Mouse (Mus musculus) cerebellum, adult 18-20 months (tissue): ENCODE results near the gene Tardbp.

Experiments used
- DNase-seq, 2 experiments: peaks; one replicate each; pipeline ENCODE4 v3.0.0; 2021

Gene Tardbp

DNA sequence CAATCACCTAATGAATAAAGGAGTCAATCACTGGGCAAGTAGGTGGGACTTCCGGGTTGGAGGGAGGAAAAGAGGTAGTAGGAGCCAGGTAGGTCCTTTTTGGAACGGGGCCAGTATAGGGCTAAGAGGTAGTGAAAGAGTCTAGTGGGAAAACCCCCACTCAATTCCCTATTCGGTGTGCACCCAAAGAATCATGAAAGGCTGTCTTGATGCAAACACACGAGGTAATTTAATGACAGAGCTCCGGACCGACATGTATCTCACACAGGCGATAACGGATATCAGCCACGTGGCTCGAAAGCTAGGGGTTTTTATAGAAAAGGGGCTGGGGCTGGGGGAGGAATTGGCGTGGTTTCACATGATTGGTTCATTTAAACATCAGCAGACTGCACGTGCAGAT, 28.0 kb downstream of the Tardbp start:
- DNase-seq, result no peak

DNA sequence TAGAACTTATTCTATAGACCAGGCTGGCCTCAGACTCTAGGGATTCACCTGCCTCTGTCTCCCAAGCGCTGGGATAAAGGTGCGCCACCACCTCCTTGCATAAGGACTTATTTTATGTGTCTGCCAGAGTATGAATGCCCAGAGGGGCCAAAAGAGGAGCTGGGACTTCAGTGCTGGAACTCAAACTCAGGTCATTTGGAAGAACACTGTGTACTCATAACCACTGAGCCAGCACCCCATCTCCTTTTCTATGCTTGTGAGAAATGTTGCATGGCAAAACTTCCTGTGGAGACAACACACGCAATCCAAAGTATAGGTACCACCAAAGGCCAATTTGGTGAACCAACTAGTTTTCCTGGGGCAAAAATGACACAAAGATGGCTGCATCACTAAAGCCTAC, 30.1 kb downstream of the Tardbp start:
- DNase-seq, result no peak

DNA sequence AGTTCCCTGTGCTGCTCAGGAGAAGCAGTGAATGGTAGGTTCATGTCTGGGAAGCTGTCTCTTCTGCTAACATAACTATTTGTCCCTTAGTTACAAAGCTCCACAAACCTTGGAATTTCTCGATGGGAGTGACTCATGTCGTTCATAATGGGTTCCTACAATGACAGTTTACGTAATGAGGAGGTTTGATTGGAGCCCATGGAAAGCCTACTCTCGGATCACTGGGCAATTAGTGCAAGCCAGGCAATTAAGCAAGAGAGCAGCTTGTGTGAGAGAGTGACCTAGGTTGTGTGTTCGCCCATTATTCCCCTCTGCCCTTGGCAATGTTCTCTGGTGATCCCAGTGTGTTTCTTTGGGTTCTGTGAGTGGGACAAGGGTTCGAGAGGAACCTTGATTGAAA, 30.9 kb downstream of the Tardbp start:
- DNase-seq, result no peak

DNA sequence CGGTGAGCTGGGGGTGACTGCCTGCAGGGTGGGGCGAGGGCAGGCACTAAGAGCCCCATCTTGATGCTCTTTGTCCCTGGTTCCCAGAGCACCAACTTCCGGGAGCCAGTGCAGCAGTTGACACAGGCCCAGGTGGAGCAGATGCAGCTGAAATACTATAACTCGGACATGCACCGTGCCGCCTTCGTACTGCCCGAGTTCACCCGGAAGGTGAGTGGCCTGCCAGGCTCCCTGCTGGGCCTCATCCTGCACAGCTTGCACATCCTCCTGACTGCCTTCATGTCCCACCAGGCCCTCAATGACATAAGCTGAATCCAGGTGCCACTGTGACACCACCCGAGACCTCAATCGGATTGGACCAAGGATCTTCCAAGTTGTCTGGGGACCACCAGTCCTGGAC, 32.8 kb downstream of the Tardbp start:
- peak; percentile 33 to 47 for DNase-seq

DNA sequence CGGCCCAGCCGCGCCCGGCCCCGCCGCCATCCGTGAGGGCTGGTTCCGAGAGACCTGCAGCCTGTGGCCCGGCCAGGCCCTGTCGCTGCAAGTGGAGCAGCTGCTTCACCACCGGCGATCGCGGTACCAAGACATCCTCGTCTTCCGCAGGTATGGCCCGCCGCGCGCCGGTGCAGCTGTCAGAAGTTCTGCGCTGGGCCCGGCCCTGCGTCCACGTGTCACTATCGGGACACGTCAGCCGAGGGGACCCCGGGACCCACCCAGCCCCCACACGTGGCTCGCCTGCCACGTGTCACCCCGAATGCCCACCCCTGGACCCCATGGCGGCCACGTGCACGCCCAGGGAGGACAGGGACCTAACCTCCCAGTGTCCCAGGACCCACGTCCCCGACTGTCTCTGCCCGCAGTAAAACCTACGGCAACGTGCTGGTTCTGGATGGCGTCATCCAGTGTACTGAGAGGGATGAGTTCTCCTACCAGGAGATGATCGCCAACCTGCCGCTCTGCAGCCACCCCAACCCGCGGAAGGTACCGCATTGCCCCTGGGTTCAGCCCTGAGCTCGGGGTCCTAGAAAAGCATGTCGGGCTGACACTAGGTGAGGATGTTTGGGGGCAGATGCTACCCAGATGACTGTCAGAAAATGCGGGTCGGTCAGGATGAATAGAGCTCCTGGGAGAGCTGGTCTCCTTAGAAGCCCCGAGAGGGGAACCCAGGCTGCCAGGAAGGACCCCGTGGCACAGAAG, 35.0 kb downstream of the Tardbp start:
- DNase-seq, result peak in 1 of 2 experiments; percentile 37

DNA sequence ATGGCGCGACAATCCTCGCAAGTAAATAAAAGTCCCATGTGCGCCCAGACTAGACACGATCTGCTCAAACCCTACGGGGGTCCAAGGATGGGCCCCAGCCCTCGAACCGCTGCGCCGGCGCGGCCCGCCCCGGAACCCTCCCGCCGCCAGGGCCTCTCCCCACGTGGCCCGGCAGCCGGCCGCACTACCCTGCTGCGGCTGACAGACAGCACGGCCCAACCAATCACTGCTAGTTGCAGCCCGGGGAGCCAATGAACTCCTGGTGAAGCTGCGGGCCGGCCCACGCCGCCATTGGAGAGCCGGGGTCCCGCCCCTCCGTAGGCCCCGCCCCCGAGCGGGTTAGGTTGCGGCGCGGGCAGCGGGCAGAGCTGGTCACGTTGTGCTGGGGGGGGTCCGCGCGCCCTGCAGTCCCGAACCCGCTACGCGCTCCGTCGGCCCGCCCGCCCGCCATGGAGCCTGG, 35.6 kb downstream of the Tardbp start, which contains the start of gene Srm:
Srm (plus strand) TSS at position 333 of the 460 bp plus-strand sequence.
- peak; percentile 98 to 100 for DNase-seq

DNA sequence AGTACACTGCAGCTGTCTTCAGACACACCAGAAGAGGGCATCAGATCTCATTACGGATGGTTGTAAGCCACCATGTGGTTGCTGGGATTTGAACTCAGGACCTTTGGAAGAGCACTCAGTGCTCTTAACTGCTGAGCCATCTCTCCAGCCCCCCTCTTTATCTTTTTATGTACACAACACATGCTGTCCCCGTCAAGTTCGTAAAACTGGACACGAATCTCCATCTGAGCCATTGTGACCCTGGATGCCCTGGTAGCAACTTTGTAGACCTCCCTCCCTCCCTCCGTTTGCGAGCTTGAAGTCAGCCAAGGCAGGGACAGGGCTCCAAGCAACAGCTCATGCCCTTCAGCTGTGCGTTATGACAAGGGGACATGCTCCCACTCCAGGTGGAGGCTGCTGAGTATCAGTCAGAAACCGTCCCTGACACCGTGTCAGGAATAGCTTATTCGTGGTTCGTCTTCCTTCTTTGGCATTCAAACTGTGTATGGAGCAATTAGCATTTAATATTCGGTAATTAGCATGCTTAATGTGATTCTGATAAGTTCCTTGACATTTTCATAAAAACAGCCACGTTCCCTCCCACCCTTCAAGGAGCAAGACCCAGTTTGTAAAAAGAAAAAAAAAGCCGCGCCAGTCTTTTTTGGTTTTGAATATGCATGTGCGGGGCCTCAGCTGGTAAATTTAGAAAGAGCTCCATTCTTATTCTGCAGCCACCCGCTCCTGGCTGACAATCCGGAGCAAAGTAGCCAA, 36.2 kb downstream of the Tardbp start:
- DNase-seq, result peak; percentile 26 to 30

DNA sequence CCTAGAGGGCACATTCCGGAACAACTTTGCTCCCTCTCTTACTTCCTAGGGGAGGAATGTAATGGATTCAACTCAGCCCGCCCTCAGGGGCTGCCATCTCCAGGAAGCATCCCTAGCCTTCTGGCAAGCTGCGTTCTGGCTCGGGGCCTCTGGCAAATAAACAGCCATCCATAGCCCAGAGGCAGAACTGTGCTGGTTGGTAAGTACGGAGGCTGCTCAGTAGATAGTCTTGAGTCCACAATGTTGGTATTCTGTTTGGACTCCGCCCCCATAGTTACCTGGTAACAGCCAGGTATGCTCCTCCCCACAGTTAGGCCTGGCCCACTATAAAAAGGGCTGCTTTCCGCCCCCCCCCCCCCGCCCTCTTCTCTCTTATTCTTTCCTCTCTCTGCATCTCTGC, 37.3 kb downstream of the Tardbp start:
- peak in 1 of 2 experiments; percentile 33 for DNase-seq

DNA sequence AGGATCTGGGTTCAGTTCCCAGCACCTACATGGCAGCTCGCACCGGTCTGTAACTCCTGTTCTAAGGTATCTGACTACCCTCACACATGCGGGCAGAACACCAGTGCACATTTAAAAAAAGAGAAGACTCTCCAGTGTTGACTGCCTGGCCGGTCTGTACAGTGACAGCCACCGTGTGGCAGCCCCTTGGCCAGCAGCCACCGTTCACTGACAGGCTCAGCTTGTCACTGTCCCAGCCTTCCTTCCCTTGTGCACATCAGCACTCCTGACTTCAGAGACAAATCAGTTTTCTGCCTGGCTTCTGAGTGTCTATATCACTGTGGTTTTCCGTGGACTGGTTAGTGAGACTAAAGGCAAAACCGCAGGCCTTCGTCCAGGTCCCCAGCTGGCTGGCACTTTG, 38.0 kb downstream of the Tardbp start:
- peak in 1 of 2 experiments; percentile 30 for DNase-seq

DNA sequence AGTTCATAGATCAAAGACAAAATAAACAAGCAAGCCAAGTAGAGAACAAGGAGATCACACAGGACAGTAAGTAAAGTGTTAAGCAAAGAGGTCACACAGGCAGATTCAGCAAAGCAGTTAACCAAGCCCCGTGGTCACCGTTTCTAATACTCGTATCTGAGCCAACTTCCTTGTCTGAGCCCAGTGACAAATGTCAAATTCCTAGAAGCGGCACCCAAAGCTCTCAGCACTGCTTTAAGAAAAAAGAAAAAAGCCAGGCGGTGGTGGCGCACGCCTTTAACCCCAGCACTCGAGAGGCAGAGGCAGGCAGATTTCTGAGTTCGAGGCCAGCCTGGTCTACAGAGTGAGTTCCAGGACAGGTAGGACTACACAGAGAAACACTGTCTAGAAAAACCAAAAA, 40.2 kb downstream of the Tardbp start:
- no peak for DNase-seq

DNA sequence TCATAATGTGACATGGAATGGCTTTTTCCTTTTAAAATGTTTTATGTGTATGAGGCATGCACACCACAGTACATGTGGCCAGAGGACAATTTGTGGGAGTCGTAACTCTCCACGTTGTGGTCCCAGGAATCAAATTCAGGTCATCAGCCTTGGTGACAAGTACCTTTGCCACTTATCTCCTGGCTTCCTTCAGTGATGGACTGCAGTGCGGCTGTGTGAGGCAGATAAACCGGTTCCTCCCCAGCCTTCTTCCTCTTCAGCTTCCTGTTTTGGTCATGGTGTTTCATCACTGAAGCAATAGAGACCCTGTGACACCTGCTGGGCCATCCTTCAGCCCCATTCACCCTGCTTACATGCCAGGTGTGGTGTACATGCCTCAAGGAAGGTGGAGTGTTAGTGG, 43.6 kb downstream of the Tardbp start:
- no peak for DNase-seq

DNA sequence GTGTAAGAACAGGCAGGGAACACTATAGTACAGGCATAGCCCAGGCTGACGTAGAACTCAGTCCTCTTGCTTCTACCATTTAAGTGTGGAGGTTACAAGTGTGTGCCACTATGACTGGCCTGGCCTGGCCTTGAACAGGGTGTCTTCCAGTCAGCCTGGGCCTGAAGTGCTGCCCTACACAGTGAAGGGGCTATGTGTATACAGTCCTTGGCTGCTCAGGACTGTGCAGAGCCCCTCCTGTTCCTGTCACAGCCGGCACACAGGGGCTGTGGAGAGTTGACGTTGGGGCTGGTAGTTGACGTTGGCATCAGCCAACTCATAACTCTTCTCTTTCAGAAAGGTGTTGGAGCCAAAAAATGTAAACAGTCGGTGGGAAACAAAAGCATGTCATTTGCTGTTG, 45.4 kb downstream of the Tardbp start:
- no peak for DNase-seq

DNA sequence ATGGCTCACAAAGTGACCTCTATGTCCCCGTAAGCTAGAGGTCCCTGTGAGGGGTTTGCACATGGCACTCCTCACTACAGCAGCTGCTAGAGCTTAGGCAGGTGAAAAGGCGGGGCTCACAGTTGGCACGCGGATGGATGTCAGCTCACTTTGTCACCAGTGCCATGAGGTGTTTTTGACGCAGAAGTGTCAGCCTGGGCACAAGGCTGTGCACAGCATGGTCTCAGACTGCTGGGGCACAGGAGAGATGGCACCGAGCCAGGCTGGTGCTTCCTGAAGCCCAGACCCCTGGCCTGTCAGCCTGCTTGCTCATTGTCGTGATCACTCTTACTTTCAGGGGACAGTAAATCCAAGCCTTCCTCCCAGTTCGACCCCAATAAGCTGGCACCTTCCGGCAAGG, 46.1 kb downstream of the Tardbp start:
- DNase-seq, result peak in 1 of 2 experiments; percentile 41

DNA sequence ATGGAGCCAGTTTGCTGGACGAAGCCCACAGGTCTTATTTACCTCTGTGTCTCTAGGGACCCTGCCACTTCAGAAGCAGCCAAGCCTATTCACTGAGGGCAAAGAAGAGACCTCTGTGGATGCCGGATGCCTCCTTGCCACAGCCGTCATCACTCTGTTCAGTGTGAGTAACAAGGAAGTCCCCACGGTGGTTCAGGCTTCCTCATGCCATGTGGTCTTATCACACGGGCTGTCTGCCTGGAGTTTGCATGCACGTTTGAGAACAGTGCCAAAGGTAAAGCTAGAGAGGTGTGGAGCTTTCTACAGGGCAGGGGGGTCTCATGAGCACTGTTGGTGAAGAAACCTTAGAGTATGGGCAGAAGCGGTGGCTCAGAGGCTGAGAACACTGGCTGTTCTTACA, 53.6 kb downstream of the Tardbp start:
- DNase-seq, result no peak

DNA sequence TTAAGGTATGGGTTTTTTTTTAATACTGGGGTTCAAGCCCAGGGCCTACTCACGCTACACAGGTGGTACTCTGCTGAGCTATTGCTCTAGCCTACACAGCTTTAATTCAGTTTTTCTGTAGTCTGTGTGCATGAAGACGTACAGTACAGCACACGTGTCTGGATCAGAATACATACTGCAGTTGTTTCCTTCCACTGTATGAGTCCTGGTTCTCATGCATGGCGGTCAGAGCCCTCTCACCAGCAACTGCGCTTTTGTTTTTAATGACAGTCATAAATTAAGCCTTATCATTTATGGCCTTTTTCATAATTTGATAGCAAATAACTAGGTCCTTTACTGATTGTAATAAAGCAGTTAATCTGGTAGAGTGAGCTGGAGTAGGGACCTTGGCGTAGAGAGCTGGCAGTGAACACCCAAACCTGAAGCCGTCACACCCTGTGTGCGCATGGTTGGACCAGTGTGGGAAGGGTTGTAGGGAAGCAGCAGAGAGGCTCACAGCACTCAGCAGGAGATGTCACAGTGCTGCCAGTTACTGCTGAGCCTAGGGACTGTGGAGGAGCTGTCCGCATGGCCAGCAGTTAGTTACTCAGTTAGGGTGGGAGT, 56.0 kb downstream of the Tardbp start:
- no peak for DNase-seq

DNA sequence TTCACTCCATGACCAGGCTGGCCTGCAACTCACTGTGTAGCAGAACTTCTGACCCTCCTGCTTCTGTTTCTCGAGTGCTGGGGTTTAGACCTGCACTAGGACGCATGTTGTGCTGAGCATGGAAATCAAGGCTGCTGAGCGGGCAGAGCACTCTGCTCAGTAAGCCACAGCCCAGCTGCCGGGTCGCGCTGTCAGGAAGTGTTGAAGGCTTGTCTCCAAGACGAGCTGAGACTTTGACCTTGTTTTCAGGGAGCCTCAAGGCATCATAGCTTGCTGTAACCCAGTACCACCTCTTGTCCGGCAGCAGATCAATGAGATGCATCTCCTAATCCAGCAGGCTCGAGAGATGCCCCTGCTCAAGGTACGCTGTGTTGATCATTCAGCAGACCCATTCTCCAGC, 56.7 kb downstream of the Tardbp start:
- no peak for DNase-seq

DNA sequence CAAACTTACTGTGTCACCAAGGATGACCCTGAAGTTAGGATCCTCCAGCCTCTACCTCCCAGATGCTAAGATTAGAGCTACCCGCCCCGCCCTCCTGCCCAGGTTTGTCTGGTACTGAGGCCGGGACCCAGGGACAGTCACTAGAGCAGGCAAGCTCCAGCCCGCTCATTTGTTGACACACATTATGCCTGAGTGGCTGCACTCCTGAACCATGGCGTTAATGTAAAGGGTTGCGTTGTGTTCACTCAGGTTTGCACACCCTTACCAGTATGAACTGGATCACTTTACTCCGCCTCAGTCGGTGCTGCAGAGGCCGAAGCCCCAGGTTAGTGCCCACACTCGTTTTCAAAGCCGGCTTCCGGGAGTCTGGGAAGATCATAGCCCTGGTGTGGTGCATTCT, 63.2 kb downstream of the Tardbp start:
- DNase-seq, result no peak

DNA sequence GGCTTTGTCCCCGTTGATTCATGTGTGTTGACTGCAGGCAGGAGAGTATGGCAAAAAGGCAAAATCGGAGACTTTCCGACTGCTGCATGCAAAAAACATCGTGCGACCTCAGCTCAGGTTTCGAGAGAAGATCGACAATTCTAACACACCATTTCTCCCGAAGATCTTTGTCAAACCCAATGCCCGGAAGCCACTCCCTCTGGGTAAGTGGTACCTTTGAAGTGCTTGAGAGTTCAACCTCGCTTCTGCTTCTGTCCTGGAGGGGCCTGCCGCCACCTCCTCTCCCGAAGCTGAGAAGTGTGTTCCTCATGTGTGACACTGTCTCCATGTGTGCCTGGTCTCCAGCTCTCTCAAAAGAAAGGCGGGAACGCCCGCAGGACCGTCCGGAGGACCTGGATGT, 64.1 kb downstream of the Tardbp start:
- DNase-seq, result no peak
